Mouse (Mus musculus): ENCODE measurements around the gene AU022252. TPM values are rescaled to one million over a fixed set of nuclear protein-coding genes. Genes with fewer than 3 reads are reported as not detected.
A peak's percentile ranks its signal among the peaks of the same experiment; 100 is the strongest.

AU022252 gene
- polyA plus RNA-seq, 1 experiment: 18.2 TPM

DNA sequence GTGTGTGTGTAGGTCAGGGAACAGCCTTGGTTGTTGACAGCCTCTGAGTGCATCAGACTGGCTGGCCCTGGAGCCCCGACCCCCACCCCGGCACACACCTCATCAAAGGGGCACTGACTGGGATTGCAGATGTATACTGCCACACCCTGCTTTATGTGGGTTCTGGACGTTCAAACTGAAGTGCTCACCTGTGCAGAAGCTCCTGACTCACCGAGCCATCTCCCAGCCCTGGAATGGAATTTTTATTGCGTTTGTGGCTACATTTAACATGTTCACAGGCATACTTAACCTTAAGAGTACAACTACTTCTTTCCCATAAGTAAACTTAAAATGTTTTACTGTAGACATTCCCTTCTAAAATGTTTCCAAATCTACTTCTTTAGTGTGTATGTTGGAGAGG, 74.6 kb downstream of the AU022252 start:
- no peak for TF ChIP-seq CTCF (IDR thresholded peaks at IDR 0.05; ENCODE audit: borderline replicate concordance, extremely low read depth, insufficient read depth, insufficient read length)
- TF ChIP-seq POLR2A (IDR thresholded peaks at IDR 0.05; ENCODE audit: borderline replicate concordance, extremely low read depth, insufficient read depth, insufficient read length, poor library complexity, severe bottlenecking): no peak
- DNase-seq (ENCODE audit: low read depth): no peak

DNA sequence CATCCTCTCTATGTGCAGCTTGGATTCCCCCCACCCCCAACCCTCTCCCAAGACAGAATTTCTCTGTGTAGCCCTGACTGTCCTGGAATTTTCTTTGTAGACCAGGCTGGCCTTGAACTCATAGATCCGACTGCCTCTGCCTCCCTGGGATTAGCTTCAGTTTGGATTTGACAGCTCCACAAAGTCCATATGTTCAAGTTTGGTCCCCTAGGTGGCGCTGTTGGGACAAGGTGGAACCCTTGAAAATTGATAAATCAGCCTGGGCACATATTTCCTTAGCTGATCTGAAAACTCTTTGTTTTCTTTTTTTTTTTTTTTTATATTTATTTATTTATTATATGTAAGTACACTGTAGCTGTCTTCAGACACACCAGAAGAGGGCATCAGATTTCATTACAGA, 75.3 kb downstream of the AU022252 start:
- DNase-seq (ENCODE audit: low read depth): peak; percentile 44

More for the DNA sequence above, 75.3 kb downstream of the AU022252 start:
- no peak for TF ChIP-seq POLR2A (IDR thresholded peaks at IDR 0.05; ENCODE audit: borderline replicate concordance, extremely low read depth, insufficient read depth, insufficient read length, poor library complexity, severe bottlenecking)
- peak; percentile 53; the same call in 1 of the 2 replicates for TF ChIP-seq CTCF (IDR thresholded peaks at IDR 0.05; ENCODE audit: borderline replicate concordance, extremely low read depth, insufficient read depth, insufficient read length)

Other genes starting within 250 kb of the AU022252 start
- 94.7 and 96.9 TPM in 2 replicates for gene Slc2a1, start 124.0 kb downstream of the AU022252 start, polyA plus RNA-seq (2012; rRNA removed)
- gene Zfp691, start 58.5 kb downstream of the AU022252 start, polyA plus RNA-seq (2012; rRNA removed): 8.1 and 12.2 TPM in 2 replicates
- 1.3 TPM in 2 replicates for gene Ermap, start 42.7 kb downstream of the AU022252 start, polyA plus RNA-seq (2012; rRNA removed)
- gene Svbp, start 37.4 kb downstream of the AU022252 start, polyA plus RNA-seq (2012; rRNA removed): 132 and 160 TPM in 2 replicates
- 0.66 and 0.79 TPM in 2 replicates for gene Tmem269, start 14.5 kb downstream of the AU022252 start, polyA plus RNA-seq (2012; rRNA removed)
- gene P3h1, start 203 bp upstream of the AU022252 start, polyA plus RNA-seq (2012; rRNA removed): 23.2 and 24.4 TPM in 2 replicates
- gene Cldn19, start 22.7 kb upstream of the AU022252 start, polyA plus RNA-seq (2012; rRNA removed): 0.87 and 2.2 TPM in 2 replicates
- 613 and 886 TPM in 2 replicates for gene Ybx1, start 61.9 kb upstream of the AU022252 start, polyA plus RNA-seq (2012; rRNA removed)
- gene Ppih, start 87.8 kb upstream of the AU022252 start, polyA plus RNA-seq (2012; rRNA removed): 48.0 and 73.7 TPM in 2 replicates
- 8.7 and 11.3 TPM in 2 replicates for gene Ccdc30, start 182.8 kb upstream of the AU022252 start, polyA plus RNA-seq (2012; rRNA removed)
- 10.4 and 12.1 TPM in 2 replicates for gene Ppcs, start 189.7 kb upstream of the AU022252 start, polyA plus RNA-seq (2012; rRNA removed)
- 0.37 and 0.53 TPM in 2 replicates for gene Zmynd12, start 190.1 kb upstream of the AU022252 start, polyA plus RNA-seq (2012; rRNA removed)

All from brain, embryonic 14.5 days (tissue).